Mouse (Mus musculus) ES-Bruce4 (cell line): ENCODE measurements around the gene Lpar1. TPM values are rescaled to one million over a fixed set of nuclear protein-coding genes. Genes with fewer than 3 reads are reported as not detected.

Source experiments
- H3K27ac ChIP-seq: 2 replicates; pipeline ENCODE4 v1.5.1; 2012; ENCODE audit warnings: low read length, inconsistent platforms; ENCODE audit not compliant: insufficient read depth
- H3K27me3 ChIP-seq: 2 replicates; pipeline ENCODE4 v1.6.1; 2012; ENCODE audit warnings: mild to moderate bottlenecking, low read length, inconsistent platforms; ENCODE audit not compliant: control insufficient read depth, poor library complexity, insufficient read depth, severe bottlenecking
- H3K36me3 ChIP-seq: 2 replicates; pipeline ENCODE4 v1.6.1; 2012; ENCODE audit warnings: inconsistent platforms, mild to moderate bottlenecking, low read length, moderate library complexity; ENCODE audit not compliant: control insufficient read depth, poor library complexity, insufficient read depth, severe bottlenecking
- H3K4me1 ChIP-seq: one replicate; pipeline ENCODE4 v1.8.1; 2011; ENCODE audit warnings: low read length; ENCODE audit not compliant: control insufficient read depth, insufficient read depth
- H3K4me3 ChIP-seq: 2 replicates; pipeline ENCODE4 v1.5.1; 2011; ENCODE audit warnings: low read depth, mild to moderate bottlenecking, low read length
- H3K9ac ChIP-seq: 2 replicates; pipeline ENCODE4 v1.6.1; 2012; ENCODE audit warnings: low read depth, mild to moderate bottlenecking, inconsistent platforms; ENCODE audit not compliant: poor library complexity, severe bottlenecking
- H3K9me3 ChIP-seq: replicated peaks from 2 replicates; pipeline ENCODE4 v1.6.1; 2012; ENCODE audit warnings: mild to moderate bottlenecking, low read length, inconsistent platforms; ENCODE audit not compliant: control insufficient read depth, poor library complexity, insufficient read depth, severe bottlenecking
- CTCF ChIP-seq: IDR thresholded peaks from one replicate; pipeline ENCODE4 v1.8.1; 2011; ENCODE audit warnings: low read depth, low read length
- EP300 ChIP-seq: IDR thresholded peaks from 2 replicates; pipeline ENCODE4 v1.6.1; 2011; ENCODE audit warnings: low read depth, low read length; ENCODE audit not compliant: insufficient read depth
- POLR2A ChIP-seq: IDR thresholded peaks from one replicate; pipeline ENCODE4 v1.8.1; 2011; ENCODE audit warnings: low read length; ENCODE audit not compliant: insufficient read depth
- polyA plus RNA-seq: library from polyadenylated mRNA; stranded (reverse); fragments of >200 nt; gene quantifications from 2 replicates; pipeline ENCODE4 v1.2.4, GENCODE M21; 2011; ENCODE audit warnings: low read depth; ENCODE audit not compliant: missing spikeins, insufficient read depth, insufficient read length

The Lpar1 gene
- polyA plus RNA-seq, 1 experiment: 7.6 TPM

DNA sequence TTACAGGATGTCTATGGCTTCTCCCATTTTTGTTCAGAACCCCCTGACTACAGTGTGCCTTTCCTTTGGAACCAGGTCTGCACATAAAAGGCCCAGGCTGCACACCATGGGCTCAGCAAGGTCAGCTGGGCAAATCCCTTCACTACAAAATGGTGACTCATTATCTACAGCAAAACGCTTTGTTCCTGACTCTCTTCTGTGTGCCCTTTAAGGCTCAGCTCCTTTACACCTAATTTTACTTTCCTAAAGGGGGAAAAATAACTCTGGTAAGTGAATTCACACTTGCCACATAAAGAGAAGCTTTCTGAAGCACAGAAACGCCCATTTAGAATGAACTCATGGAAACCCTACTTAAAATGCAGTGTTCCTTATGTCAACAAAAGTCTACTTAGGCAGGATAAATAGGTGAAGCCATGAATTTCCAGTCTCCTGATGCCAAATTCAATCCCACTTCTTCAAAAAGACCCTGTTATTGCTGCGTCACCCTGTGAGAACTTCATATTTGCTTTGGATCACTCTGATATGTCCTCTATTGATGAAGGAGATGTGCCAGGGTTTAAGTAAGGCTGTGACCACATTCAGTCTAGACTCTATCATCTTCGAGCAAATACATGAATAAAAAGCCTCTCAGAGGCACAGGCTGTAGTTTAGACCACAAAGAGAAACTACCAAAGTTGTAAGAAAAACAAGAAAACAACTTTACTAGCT, 82.3 kb downstream of the Lpar1 start:
- no peaks in the 10 kb centered on the region for H3K36me3 ChIP-seq
- no peaks in the 10 kb centered on the region for H3K27me3 ChIP-seq
- H3K4me3 ChIP-seq: no peak overlapping the region
- no peak for TF ChIP-seq EP300
- no peaks in the 10 kb centered on the region for H3K9me3 ChIP-seq
- no peaks in the 10 kb centered on the region for H3K4me1 ChIP-seq
- no peak overlapping the region for H3K27ac ChIP-seq
- no peak overlapping the region for H3K9ac ChIP-seq

DNA sequence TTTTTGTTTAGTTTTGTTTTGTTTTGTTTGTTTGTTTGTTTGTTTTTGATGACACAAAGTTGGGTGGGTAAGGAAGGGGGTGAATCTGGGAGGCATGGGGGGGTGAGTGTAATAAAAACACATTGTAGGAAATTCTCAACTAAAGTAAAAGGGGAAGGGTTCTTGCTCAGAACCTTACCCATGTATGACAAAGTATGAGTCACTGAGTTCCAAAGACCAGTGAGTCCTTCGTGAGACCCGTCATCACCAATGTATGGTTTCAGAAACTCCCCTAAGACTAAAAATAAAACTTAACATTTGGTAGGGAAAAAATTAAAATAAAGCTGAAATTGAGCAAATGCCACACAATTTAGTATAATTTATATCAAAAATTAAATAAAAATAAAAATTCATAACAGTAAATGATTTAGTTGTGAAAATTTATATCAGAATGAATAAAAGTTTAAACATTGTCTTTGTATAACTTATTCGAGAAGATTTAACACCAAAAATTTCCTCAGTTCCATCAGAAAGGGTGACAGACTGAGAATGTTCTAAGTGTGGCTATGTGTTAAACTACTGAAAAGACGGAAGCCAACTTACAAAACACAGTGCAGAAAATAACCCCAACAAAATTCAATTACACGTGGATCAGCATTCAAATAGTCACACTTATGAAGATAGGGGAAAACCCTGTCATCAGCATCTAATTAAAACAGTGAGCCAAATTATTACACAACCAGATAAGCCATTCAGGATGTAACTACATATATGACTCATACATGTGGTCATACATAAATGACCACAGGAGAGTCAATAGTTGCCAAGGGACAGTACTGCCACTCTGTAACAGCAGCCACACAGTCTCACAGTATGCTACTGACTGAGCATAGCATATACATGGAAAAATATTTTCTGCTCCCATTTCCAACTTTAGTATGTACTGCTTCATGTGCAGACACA, 83.8 kb downstream of the Lpar1 start:
- Histone ChIP-seq H3K4me1 (no peaks in the 10 kb centered on the region), H3K36me3 (no peaks in the 10 kb centered on the region), H3K9ac (no peak overlapping the region), H3K4me3 (no peak overlapping the region), H3K27ac (no peak overlapping the region), H3K27me3 (no peaks in the 10 kb centered on the region), H3K9me3 (no peaks in the 10 kb centered on the region)
- TF ChIP-seq EP300 (no peak), CTCF (no peak), POLR2A (no peak)

DNA sequence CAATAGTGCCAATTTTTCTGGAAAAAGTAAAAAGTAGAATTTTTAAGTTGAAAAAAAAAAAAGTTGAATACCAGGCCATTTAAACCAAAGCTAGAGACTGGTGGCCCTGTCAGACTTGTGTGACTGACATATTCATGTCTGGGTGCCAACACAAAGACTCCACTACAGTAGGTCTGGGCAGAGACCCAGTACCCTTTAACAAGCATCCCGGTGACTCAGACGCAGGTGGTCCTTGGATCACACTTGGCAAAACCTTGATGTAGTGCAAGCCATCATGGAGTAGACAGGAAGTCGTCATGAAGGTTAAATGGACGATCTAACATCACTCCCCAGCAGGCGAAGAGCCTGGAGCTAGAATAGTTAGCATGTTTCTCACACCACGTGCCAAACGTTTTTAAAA, 84.7 kb downstream of the Lpar1 start:
- no peaks in the 10 kb centered on the region for H3K4me1 ChIP-seq
- H3K36me3 ChIP-seq: no peaks in the 10 kb centered on the region
- H3K9me3 ChIP-seq: no peaks in the 10 kb centered on the region
- TF ChIP-seq EP300: no peak
- TF ChIP-seq POLR2A: no peak
- no peak for TF ChIP-seq CTCF
- no peak overlapping the region for H3K4me3 ChIP-seq
- no peak overlapping the region for H3K9ac ChIP-seq
- no peaks in the 10 kb centered on the region for H3K27me3 ChIP-seq
- H3K27ac ChIP-seq: no peak overlapping the region

DNA sequence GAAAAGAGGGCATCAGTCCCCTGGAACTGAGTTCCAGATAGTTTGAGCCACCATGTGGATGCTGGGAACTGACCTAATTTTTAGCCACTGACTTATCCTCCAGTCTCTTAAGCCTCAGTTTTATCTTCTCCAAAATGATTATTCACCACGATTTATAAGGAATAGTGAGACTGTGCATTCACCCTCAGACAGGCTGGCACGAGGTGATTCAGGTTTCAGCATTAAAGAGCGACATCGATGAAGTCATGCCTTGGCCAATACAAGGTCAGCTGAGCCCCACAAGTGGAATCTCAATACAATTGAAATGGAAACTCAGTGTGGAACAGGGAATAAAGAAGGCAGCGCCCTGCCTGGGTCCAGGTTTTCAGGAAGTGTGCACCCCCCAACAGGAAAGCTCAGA, 88.1 kb downstream of the Lpar1 start:
- TF ChIP-seq EP300: no peak
- no peak for TF ChIP-seq CTCF
- TF ChIP-seq POLR2A: no peak
- no peaks in the 10 kb centered on the region for H3K27me3 ChIP-seq
- no peak overlapping the region for H3K9ac ChIP-seq
- H3K36me3 ChIP-seq: no peaks in the 10 kb centered on the region
- no peak overlapping the region for H3K4me3 ChIP-seq
- H3K4me1 ChIP-seq: no peaks in the 10 kb centered on the region
- no peaks in the 10 kb centered on the region for H3K9me3 ChIP-seq
- no peak overlapping the region for H3K27ac ChIP-seq

DNA sequence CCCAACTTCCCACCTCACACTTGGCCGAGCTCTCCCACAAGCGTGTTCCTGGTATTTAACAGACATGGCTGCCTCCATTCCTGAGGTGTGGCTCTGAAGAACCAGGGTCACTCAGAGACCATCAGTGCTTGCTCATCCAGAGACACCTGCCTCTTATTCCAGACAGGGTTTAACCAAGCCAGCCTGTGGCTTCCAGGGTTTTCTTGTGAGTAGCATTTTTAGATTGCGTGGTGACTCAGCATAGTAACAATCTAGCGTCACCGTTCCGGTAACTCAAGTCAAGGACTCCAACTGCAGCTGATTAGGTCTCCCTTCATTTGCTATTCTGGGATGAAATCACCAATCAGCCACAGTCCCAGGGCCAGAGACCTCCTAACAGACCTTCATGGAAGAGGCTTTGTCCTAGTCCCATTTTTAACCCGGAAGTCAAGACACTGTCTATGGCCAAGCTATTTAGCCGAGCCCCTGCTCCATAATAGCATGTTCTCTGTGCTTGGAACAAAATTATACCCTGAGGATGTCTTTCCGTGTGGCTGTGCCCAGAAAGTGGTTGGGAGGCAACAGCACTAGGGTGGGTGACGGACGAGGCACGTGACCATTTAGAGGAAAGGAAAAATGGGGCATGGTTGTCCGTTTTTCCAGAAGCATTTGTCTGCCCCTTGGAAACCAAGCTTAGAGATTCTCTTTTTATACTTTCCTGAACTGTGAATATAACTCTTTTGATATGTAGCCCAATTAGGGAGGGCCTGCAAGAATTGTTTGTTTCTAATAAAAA, 89.1 kb downstream of the Lpar1 start:
- no peaks in the 10 kb centered on the region for H3K9me3 ChIP-seq
- H3K4me1 ChIP-seq: no peaks in the 10 kb centered on the region
- H3K4me3 ChIP-seq: no peak overlapping the region
- no peak overlapping the region for H3K9ac ChIP-seq
- H3K27ac ChIP-seq: no peak overlapping the region
- no peaks in the 10 kb centered on the region for H3K27me3 ChIP-seq
- TF ChIP-seq EP300 (no peak), POLR2A (no peak), CTCF (no peak)
- H3K36me3 ChIP-seq: no peaks in the 10 kb centered on the region

DNA sequence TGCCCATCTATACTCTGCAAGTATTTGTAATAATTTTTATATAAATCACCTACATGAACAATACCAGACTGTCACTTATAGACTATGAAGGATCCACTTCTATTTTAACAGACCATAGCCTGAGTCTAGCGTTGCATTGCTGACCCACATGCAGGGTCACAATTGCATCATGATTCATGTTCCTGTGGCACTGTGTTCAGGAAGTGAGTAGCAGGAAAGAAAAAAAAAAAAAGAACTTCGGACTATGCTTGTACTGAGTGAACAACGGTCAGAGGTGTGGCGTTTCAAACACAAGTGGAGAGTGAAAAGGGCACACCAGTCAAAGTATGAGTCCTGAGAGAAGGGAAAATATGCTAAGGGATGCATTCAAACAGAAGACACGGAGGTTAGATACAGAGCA, 90.7 kb downstream of the Lpar1 start:
- Histone ChIP-seq H3K4me3 (no peak overlapping the region), H3K36me3 (no peaks in the 10 kb centered on the region), H3K9ac (no peak overlapping the region), H3K27me3 (no peaks in the 10 kb centered on the region), H3K4me1 (no peaks in the 10 kb centered on the region), H3K9me3 (no peaks in the 10 kb centered on the region), H3K27ac (no peak overlapping the region)
- TF ChIP-seq EP300 (no peak), CTCF (no peak), POLR2A (no peak)
